Mouse (Mus musculus) lung, adult 2 months (tissue): Measurements from ENCODE around the gene Pigp.

Experiments
- CTCF ChIP-seq: fragments of 200-500 bp; IDR thresholded peaks from 2 replicates; pipeline ENCODE4 v1.5.1; 2011; ENCODE audit warnings: mild to moderate bottlenecking, low read length, control low read depth; ENCODE audit not compliant: insufficient read depth
- POLR2A ChIP-seq: fragments of 200-500 bp; IDR thresholded peaks from 2 replicates; pipeline ENCODE4 v1.6.1; 2011; ENCODE audit warnings: low read depth, mild to moderate bottlenecking, control low read depth, low read length, borderline replicate concordance; ENCODE audit errors: extremely low read depth

- no peak for TF ChIP-seq CTCF
- TF ChIP-seq POLR2A, result peak; percentile 71; the same call in 1 of the 2 replicates
Observed at GRCm38 (mm10) chr16:94370173-94370914, 1.3 kb downstream of the Pigp start, which contains the start of gene Ttc3.
